Mouse (Mus musculus) CD4-positive, CD25-positive, alpha-beta regulatory T cell (primary cell): ENCODE measurements around the gene Olfr1065. TPM values are rescaled to one million over a fixed set of nuclear protein-coding genes. Genes with fewer than 3 reads are reported as not detected.

Experiments used
- polyA plus RNA-seq: library from polyadenylated mRNA; unstranded; fragments of 100-300 nt; shearing (Covaris generic); gene quantifications from one replicate; pipeline ENCODE4 v1.2.1, GENCODE M21; 2017

Gene Olfr1065
- not detected for polyA plus RNA-seq

GRCm38 (mm10) chr2:86450491-86450890 is at the start of gene Olfr1065:
TSS of gene Olfr1065 (minus strand) at chr2:86450591.

GRCm38 (mm10) chr2:86487286-86487685 is 36.9 kb upstream of the Olfr1065 start, which contains the start of gene Olfr228:
TSS of gene Olfr228 (minus strand) at chr2:86487386.

GRCm38 (mm10) chr2:86456169-86456568 is 5.8 kb upstream of the Olfr1065 start, which contains the start of gene Olfr1066:
TSS of gene Olfr1066 (minus strand) at chr2:86456269.

GRCm38 (mm10) chr2:86426649-86427048 is 23.7 kb downstream of the Olfr1065 start, which contains the start of gene Olfr1062:
TSS of gene Olfr1062 (minus strand) at chr2:86426749.

GRCm38 (mm10) chr2:86413950-86414349 is 36.4 kb downstream of the Olfr1065 start, which contains the start of gene Olfr1061:
TSS of gene Olfr1061 (minus strand) at chr2:86414050.

Other genes with a start within 250 kb of the Olfr1065 start
- not detected for gene Olfr1045, start 247.6 kb downstream of the Olfr1065 start, polyA plus RNA-seq
- 0.06 TPM for gene Olfr1046, start 231.3 kb downstream of the Olfr1065 start, polyA plus RNA-seq
- gene Olfr1047, start 219.2 kb downstream of the Olfr1065 start, polyA plus RNA-seq: not detected
- gene Olfr1048, start 210.3 kb downstream of the Olfr1065 start, polyA plus RNA-seq: not detected
- gene Olfr1049, start 192.3 kb downstream of the Olfr1065 start, polyA plus RNA-seq: 0.12 TPM
- not detected for gene Olfr1051, start 171.5 kb downstream of the Olfr1065 start, polyA plus RNA-seq
- not detected for gene Olfr1052, start 158.1 kb downstream of the Olfr1065 start, polyA plus RNA-seq
- gene Olfr1053, start 135.3 kb downstream of the Olfr1065 start, polyA plus RNA-seq: not detected
- not detected for gene Olfr1054, start 115.2 kb downstream of the Olfr1065 start, polyA plus RNA-seq
- not detected for gene Olfr1055, start 100.3 kb downstream of the Olfr1065 start, polyA plus RNA-seq
- gene Olfr1056, start 88.1 kb downstream of the Olfr1065 start, polyA plus RNA-seq: not detected
- gene Olfr1057, start 72.2 kb downstream of the Olfr1065 start, polyA plus RNA-seq: not detected
- not detected for gene Olfr1058, start 62.0 kb downstream of the Olfr1065 start, polyA plus RNA-seq
- not detected for gene Olfr1061, start 36.5 kb downstream of the Olfr1065 start, polyA plus RNA-seq
- not detected for gene Olfr1062, start 23.8 kb downstream of the Olfr1065 start, polyA plus RNA-seq
- not detected for gene Olfr1066, start 5.7 kb upstream of the Olfr1065 start, polyA plus RNA-seq
- 0.10 TPM for gene Olfr228, start 36.8 kb upstream of the Olfr1065 start, polyA plus RNA-seq
- not detected for gene Olfr1076, start 57.9 kb upstream of the Olfr1065 start, polyA plus RNA-seq
- gene Olfr1079, start 91.9 kb upstream of the Olfr1065 start, polyA plus RNA-seq: not detected
- gene Olfr1080, start 107.6 kb upstream of the Olfr1065 start, polyA plus RNA-seq: not detected
- not detected for gene Olfr1082, start 148.4 kb upstream of the Olfr1065 start, polyA plus RNA-seq
- not detected for gene Olfr1084, start 189.1 kb upstream of the Olfr1065 start, polyA plus RNA-seq
- not detected for gene Olfr1085, start 211.4 kb upstream of the Olfr1065 start, polyA plus RNA-seq
- gene Olfr1086, start 229.5 kb upstream of the Olfr1065 start, polyA plus RNA-seq: 0.19 TPM
- not detected for gene Olfr1087, start 247.8 kb upstream of the Olfr1065 start, polyA plus RNA-seq